In the genomic region with DNA sequence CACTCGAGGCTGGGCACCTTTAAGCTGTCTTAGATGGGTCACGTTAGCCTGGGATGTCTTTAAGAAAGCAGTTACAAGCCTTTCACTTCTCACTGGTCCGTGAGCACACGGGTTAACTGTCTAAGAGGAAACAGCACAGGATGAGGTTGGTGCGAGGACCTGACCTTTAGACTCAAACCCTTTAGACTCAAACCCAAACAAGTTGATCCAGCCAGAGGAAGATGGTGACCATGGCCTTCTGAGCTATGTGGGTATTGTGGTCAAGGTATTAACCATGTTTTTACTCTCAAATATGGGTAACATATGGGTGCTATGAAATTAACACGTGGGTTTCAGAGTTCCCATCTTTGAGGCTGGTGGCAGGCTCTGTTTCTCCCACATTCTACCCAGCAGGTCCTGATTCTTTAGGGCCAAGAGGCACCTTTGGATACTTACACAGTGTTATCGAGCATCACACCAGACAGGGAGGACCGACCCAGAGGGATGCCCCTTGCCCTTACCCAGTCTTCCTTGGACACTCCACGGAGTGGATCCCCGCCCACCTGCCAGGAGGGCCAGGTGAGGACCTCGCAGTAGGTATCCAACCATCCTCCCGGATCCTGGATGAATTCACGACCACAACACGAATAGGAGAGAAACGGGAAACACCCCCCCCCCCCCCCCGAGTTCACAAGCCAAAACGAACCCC, we compare ENCODE assay signal across 8 mouse cellular contexts. TPM values are rescaled to one million over a fixed set of nuclear protein-coding genes. Genes with fewer than 3 reads are reported as not detected.
A peak's percentile ranks its signal among the peaks of the same experiment; 100 is the strongest.
DNase-seq lines count a peak whose midpoint lies in the region; ATAC-seq and TF ChIP-seq lines count a peak whose summit lies in the region.

No protein-coding gene starts in this region.

- ATAC-seq in lung, embryonic 14.5 days (ENCODE audit: insufficient read depth): peak; percentile 66
- 0 out of 2 replicates have a peak, but pooled peaks have one; percentile 61 for ATAC-seq in forebrain, embryonic 12.5 days (ENCODE audit: low FRiP score)
- 0 out of 2 replicates have a peak, but pooled peaks have one; percentile 16 for ATAC-seq in limb, embryonic 15.5 days (ENCODE audit: insufficient number of reproducible peaks, low FRiP score, low TSS enrichment, low read depth)
- ATAC-seq in stomach, embryonic 14.5 days (ENCODE audit: insufficient number of reproducible peaks, insufficient read depth, low FRiP score, low read depth): peak; percentile 40; the same call in 1 of the 2 replicates

- H3K4me2 ChIP-seq in lung, embryonic 14.5 days: peak overlapping the region; percentile 57; the same call in 1 of the 2 replicates
- H3K4me2 ChIP-seq in forebrain, embryonic 12.5 days: peak overlapping the region; percentile 50
- H3K4me2 ChIP-seq in limb, embryonic 15.5 days: peak overlapping the region; percentile 54
- peak overlapping the region; percentile 40; the same call in 1 of the 2 replicates for H3K4me2 ChIP-seq in stomach, embryonic 14.5 days (replicated peaks; ENCODE audit: low read depth, low read length)

- no peak for TF ChIP-seq CTCF in lung, embryonic 14.5 days (IDR thresholded peaks at IDR 0.05; ENCODE audit: low read depth)

- H3K36me3 ChIP-seq in lung, embryonic 14.5 days (ENCODE audit: insufficient read depth): no peaks in the 10 kb centered on the region
- H3K36me3 ChIP-seq in forebrain, embryonic 12.5 days (replicated peaks): no peaks in the 10 kb centered on the region
- H3K36me3 ChIP-seq in limb, embryonic 15.5 days: no peaks in the 10 kb centered on the region
- no peaks in the 10 kb centered on the region for H3K36me3 ChIP-seq in stomach, embryonic 14.5 days (ENCODE audit: control insufficient read depth, insufficient read depth, low read length)

- no peak overlapping the region for H3K9ac ChIP-seq in lung, embryonic 14.5 days
- no peak overlapping the region for H3K9ac ChIP-seq in forebrain, embryonic 12.5 days
- H3K9ac ChIP-seq in limb, embryonic 15.5 days: no peak overlapping the region
- no peak overlapping the region for H3K9ac ChIP-seq in stomach, embryonic 14.5 days (replicated peaks; ENCODE audit: low read depth, low read length)

- H3K27me3 ChIP-seq in lung, embryonic 14.5 days (ENCODE audit: insufficient read depth, low read length): no peaks in the 10 kb centered on the region
- peaks cover 5% of the 10 kb centered on the region; the same call in 1 of the 2 replicates for H3K27me3 ChIP-seq in forebrain, embryonic 12.5 days
- no peaks in the 10 kb centered on the region for H3K27me3 ChIP-seq in limb, embryonic 15.5 days
- H3K27me3 ChIP-seq in stomach, embryonic 14.5 days (ENCODE audit: control insufficient read depth, insufficient read depth, low read length): no peaks in the 10 kb centered on the region

- H3K27ac ChIP-seq in lung, embryonic 14.5 days (ENCODE audit: low read depth): no peak overlapping the region
- H3K27ac ChIP-seq in forebrain, embryonic 12.5 days: no peak overlapping the region
- no peak overlapping the region for H3K27ac ChIP-seq in limb, embryonic 15.5 days
- no peak overlapping the region for H3K27ac ChIP-seq in stomach, embryonic 14.5 days (ENCODE audit: low read length)

- 31% methylated on average over 17 of the region's 17 CpGs for WGBS in lung, embryonic 14.5 days
- WGBS in forebrain, embryonic 12.5 days: 32% methylated on average over 17 of the region's 17 CpGs
- WGBS in limb, embryonic 15.5 days: 32% methylated on average over 17 of the region's 17 CpGs
- WGBS in stomach, embryonic 14.5 days: 32% methylated on average over 17 of the region's 17 CpGs

- 0 out of 2 replicates have a peak overlapping the region, but pooled peaks have one; percentile 27 for H3K4me3 ChIP-seq in lung, embryonic 14.5 days (ENCODE audit: low read depth, low read length)
- peak overlapping the region; percentile 15; the same call in 1 of the 2 replicates for H3K4me3 ChIP-seq in forebrain, embryonic 12.5 days (replicated peaks)
- peak overlapping the region; percentile 37; the same call in 1 of the 2 replicates for H3K4me3 ChIP-seq in limb, embryonic 15.5 days
- H3K4me3 ChIP-seq in stomach, embryonic 14.5 days (ENCODE audit: low read depth, low read length): no peak overlapping the region

- DNase-seq in lung, embryonic 14.5 days: no peak
- no peak for DNase-seq in lung, postnatal 4 days
- no peak for DNase-seq in embryo, embryonic 11 days
- no peak for DNase-seq in spleen, adult 12 weeks (ENCODE audit: low spot score)
- no peak for DNase-seq in ovary, adult 18-20 months (ENCODE audit: low spot score)

- no peaks in the 10 kb centered on the region for H3K4me1 ChIP-seq in lung, embryonic 14.5 days (ENCODE audit: insufficient read depth)
- H3K4me1 ChIP-seq in forebrain, embryonic 12.5 days: peaks cover 14% of the 10 kb centered on the region
- peaks cover 19% of the 10 kb centered on the region for H3K4me1 ChIP-seq in limb, embryonic 15.5 days
- H3K4me1 ChIP-seq in stomach, embryonic 14.5 days (ENCODE audit: control insufficient read depth, insufficient read depth, low read length): no peaks in the 10 kb centered on the region

- no peaks in the 10 kb centered on the region for H3K9me3 ChIP-seq in lung, embryonic 14.5 days (ENCODE audit: low read depth, low read length)
- no peaks in the 10 kb centered on the region for H3K9me3 ChIP-seq in forebrain, embryonic 12.5 days
- no peaks in the 10 kb centered on the region for H3K9me3 ChIP-seq in limb, embryonic 15.5 days
- H3K9me3 ChIP-seq in stomach, embryonic 14.5 days (ENCODE audit: control insufficient read depth, low read depth, low read length): no peaks in the 10 kb centered on the region

RNA-seq across cellular contexts. Expression of a gene that starts 31.8 kb away (rescaled TPM):
- polyA plus RNA-seq in lung, embryonic 14.5 days (2014; fragmentation: Nextera tagmentation; extraction: Ambion mirVana): 30.7 and 33.8 TPM in 2 replicates
- 20.7 and 20.9 TPM in 2 replicates for polyA plus RNA-seq in forebrain, embryonic 12.5 days (2016; fragmentation: Nextera tagmentation; extraction: Ambion mirVana)
- polyA plus RNA-seq in limb, embryonic 15.5 days (2015; fragmentation: Nextera tagmentation; extraction: Ambion mirVana): 20.4 and 23.7 TPM in 2 replicates
- 34.0 and 35.7 TPM in 2 replicates for polyA plus RNA-seq in stomach, embryonic 14.5 days (2014; fragmentation: Nextera tagmentation; extraction: Ambion mirVana)

RNA-seq across cellular contexts. Expression of a gene that starts 32.9 kb away (rescaled TPM):
- 1.4 and 1.5 TPM in 2 replicates for polyA plus RNA-seq in lung, embryonic 14.5 days (2014; fragmentation: Nextera tagmentation; extraction: Ambion mirVana)
- 2.1 and 3.0 TPM in 2 replicates for polyA plus RNA-seq in forebrain, embryonic 12.5 days (2016; fragmentation: Nextera tagmentation; extraction: Ambion mirVana)
- polyA plus RNA-seq in limb, embryonic 15.5 days (2015; fragmentation: Nextera tagmentation; extraction: Ambion mirVana): 3.3 and 3.4 TPM in 2 replicates
- 1.4 and 2.2 TPM in 2 replicates for polyA plus RNA-seq in stomach, embryonic 14.5 days (2014; fragmentation: Nextera tagmentation; extraction: Ambion mirVana)

Comparison
In these comparisons a context has a peak if more than half of its experiments do, and no peak if none do; other contexts are left out.
1. ATAC-seq: peak in every context shown above with its lines; median percentile 66 in lung, embryonic 14.5 days; 61 in forebrain, embryonic 12.5 days; 40 in stomach, embryonic 14.5 days; 16 in limb, embryonic 15.5 days.